Mouse (Mus musculus) limb, embryonic 12.5 days (tissue): ENCODE results near the gene Xpo6. TPM values are rescaled to one million over a fixed set of nuclear protein-coding genes. Genes with fewer than 3 reads are reported as not detected.

Experiments
- ATAC-seq: fragments of 200-750 bp; cut with Nextera tagmentation; 2 replicates; pipeline ENCODE4 v1.8.0; 2017; ENCODE audit warnings: low read depth, moderate TSS enrichment; ENCODE audit not compliant: insufficient number of reproducible peaks, insufficient read depth, low FRiP score, low TSS enrichment
- H3K27ac ChIP-seq: fragments of 300-500 bp; sonication (generic); 2 replicates; pipeline ENCODE4 v1.5.1; 2016; ENCODE audit warnings: mild to moderate bottlenecking, moderate library complexity
- H3K27me3 ChIP-seq: fragments of 300-500 bp; sonication (generic); 2 replicates; pipeline ENCODE4 v1.6.1; 2016; ENCODE audit warnings: mild to moderate bottlenecking, moderate library complexity
- H3K36me3 ChIP-seq: fragments of 300-500 bp; sonication (generic); 2 replicates; pipeline ENCODE4 v1.6.1; 2016; ENCODE audit warnings: mild to moderate bottlenecking, moderate library complexity
- H3K4me1 ChIP-seq: fragments of 300-500 bp; sonication (generic); replicated peaks from 2 replicates; pipeline ENCODE4 v1.6.1; 2016
- H3K4me2 ChIP-seq: fragments of 300-500 bp; sonication (generic); 2 replicates; pipeline ENCODE4 v1.6.1; 2016; ENCODE audit warnings: mild to moderate bottlenecking, moderate library complexity
- H3K4me3 ChIP-seq: fragments of 300-500 bp; sonication (generic); replicated peaks from 2 replicates; pipeline ENCODE4 v1.5.1; 2016; ENCODE audit warnings: mild to moderate bottlenecking
- H3K9ac ChIP-seq: fragments of 300-500 bp; sonication (generic); replicated peaks from 2 replicates; pipeline ENCODE4 v1.6.1; 2016; ENCODE audit warnings: mild to moderate bottlenecking, moderate library complexity
- H3K9me3 ChIP-seq: fragments of 300-500 bp; sonication (generic); 2 replicates; pipeline ENCODE4 v1.6.1; 2016; ENCODE audit warnings: mild to moderate bottlenecking, moderate library complexity
- WGBS: fragments of 180-500 bp; shearing (Covaris S2); methylation state at CpG from one replicate; pipeline ENCODE4 v1.1.7; 2016; 5-methylcytosine and 5-hydroxymethylcytosine counted together
- polyA plus RNA-seq: library from polyadenylated mRNA; unstranded; fragments of >200 nt; fragmentation: Nextera tagmentation; extraction: Ambion mirVana; gene quantifications from 2 replicates; pipeline ENCODE4 v1.2.1, GENCODE M21; 2016

The Xpo6 gene
- polyA plus RNA-seq, 1 experiment from 2014 or later, result 63.6 TPM

- no peaks in the 10 kb centered on the region for H3K27me3 ChIP-seq
- ATAC-seq, result no peak
- no peaks in the 10 kb centered on the region for H3K9me3 ChIP-seq
- WGBS, result 87% methylated on average over 2 of the region's 2 CpGs
- H3K4me3 ChIP-seq, result no peak overlapping the region
- no peak overlapping the region for H3K9ac ChIP-seq
- H3K4me2 ChIP-seq, result no peak overlapping the region
- H3K4me1 ChIP-seq, result no peaks in the 10 kb centered on the region
- H3K27ac ChIP-seq, result no peak overlapping the region
- H3K36me3 ChIP-seq, result peaks cover 92% of the 10 kb centered on the region
These were observed 72.6 kb downstream of the Xpo6 start for GRCm38 (mm10) chr7:126127673-126128072.

GRCm38 (mm10) chr7:126126502-126126901, 73.8 kb downstream of the Xpo6 start:
- Histone ChIP-seq H3K4me1 (no peaks in the 10 kb centered on the region), H3K36me3 (peaks cover 94% of the 10 kb centered on the region), H3K9me3 (no peaks in the 10 kb centered on the region), H3K27ac (no peak overlapping the region), H3K9ac (no peak overlapping the region), H3K4me3 (no peak overlapping the region), H3K4me2 (no peak overlapping the region), H3K27me3 (no peaks in the 10 kb centered on the region)
- no peak for ATAC-seq
- 85% methylated on average over 3 of the region's 3 CpGs for WGBS

GRCm38 (mm10) chr7:126121533-126121932, 78.8 kb downstream of the Xpo6 start:
- Histone ChIP-seq H3K27me3 (no peaks in the 10 kb centered on the region), H3K27ac (no peak overlapping the region), H3K4me3 (no peak overlapping the region), H3K9me3 (no peaks in the 10 kb centered on the region), H3K4me1 (no peaks in the 10 kb centered on the region), H3K4me2 (no peak overlapping the region), H3K9ac (no peak overlapping the region), H3K36me3 (peaks cover 86% of the 10 kb centered on the region)
- 92% methylated on average over 4 of the region's 4 CpGs for WGBS
- no peak for ATAC-seq

- Histone ChIP-seq H3K36me3 (peaks cover 85% of the 10 kb centered on the region), H3K27ac (no peak overlapping the region), H3K4me1 (no peaks in the 10 kb centered on the region), H3K27me3 (no peaks in the 10 kb centered on the region), H3K4me3 (no peak overlapping the region), H3K9me3 (no peaks in the 10 kb centered on the region), H3K4me2 (no peak overlapping the region), H3K9ac (no peak overlapping the region)
- WGBS, result 74% methylated on average over 6 of the region's 6 CpGs
- no peak for ATAC-seq
These were observed 80.5 kb downstream of the Xpo6 start for GRCm38 (mm10) chr7:126119819-126120218.

DNA sequence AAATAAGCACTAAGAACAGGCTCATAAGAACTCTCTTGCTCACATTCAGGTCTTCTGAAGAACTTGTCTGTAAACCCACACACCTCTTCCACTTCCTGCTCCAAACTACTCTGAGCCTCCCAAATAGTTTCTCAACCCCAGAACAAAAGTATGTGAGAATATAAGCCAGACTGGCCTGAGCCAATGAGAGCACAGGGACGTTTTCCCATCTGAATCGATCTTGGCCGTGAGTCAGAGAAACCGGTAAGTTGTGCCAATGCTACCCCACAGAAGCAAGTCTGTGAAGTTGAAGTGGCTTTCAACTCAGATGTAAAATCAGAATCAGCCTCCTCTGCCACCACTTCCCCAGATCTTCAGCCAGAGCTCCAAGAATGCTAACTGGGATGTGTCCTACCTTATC, 87.0 kb downstream of the Xpo6 start:
- WGBS, result 93% methylated on average over 4 of the region's 4 CpGs
- Histone ChIP-seq H3K4me1 (no peaks in the 10 kb centered on the region), H3K4me2 (no peak overlapping the region), H3K9me3 (no peaks in the 10 kb centered on the region), H3K36me3 (peaks cover 84% of the 10 kb centered on the region), H3K27ac (no peak overlapping the region), H3K9ac (no peak overlapping the region), H3K27me3 (no peaks in the 10 kb centered on the region), H3K4me3 (no peak overlapping the region)
- no peak for ATAC-seq

DNA sequence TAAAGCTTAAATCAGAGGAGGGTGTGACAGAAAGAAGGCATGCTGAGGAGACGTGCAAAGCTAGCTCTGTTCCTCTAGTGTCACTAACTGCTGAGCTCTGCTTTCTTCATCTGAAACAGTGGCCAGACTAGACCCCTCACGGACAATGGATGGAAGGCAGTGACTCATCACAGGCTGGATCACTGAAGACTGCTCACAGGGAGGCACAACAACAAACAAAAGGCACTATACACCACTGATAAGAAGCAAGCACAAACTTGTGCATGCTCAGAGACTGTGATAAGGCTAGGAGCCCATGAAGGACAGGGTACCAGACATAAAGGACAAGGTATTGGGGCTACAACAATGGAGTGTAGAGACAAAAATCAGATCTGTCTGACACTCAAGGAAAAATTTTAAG, 89.1 kb downstream of the Xpo6 start:
- Histone ChIP-seq H3K27ac (no peak overlapping the region), H3K36me3 (peaks cover 95% of the 10 kb centered on the region), H3K4me2 (no peak overlapping the region), H3K4me1 (no peaks in the 10 kb centered on the region), H3K27me3 (no peaks in the 10 kb centered on the region), H3K9ac (no peak overlapping the region), H3K9me3 (no peaks in the 10 kb centered on the region), H3K4me3 (no peak overlapping the region)
- 91% methylated on average over 2 of the region's 2 CpGs for WGBS
- ATAC-seq, result no peak

- Histone ChIP-seq H3K4me1 (no peaks in the 10 kb centered on the region), H3K4me2 (no peak overlapping the region), H3K27me3 (no peaks in the 10 kb centered on the region), H3K36me3 (peaks cover 95% of the 10 kb centered on the region), H3K4me3 (no peak overlapping the region), H3K9ac (no peak overlapping the region), H3K9me3 (no peaks in the 10 kb centered on the region), H3K27ac (no peak overlapping the region)
- no peak for ATAC-seq
- 92% methylated on average over 3 of the region's 3 CpGs for WGBS
These were observed 90.4 kb downstream of the Xpo6 start for GRCm38 (mm10) chr7:126109898-126110297.

DNA sequence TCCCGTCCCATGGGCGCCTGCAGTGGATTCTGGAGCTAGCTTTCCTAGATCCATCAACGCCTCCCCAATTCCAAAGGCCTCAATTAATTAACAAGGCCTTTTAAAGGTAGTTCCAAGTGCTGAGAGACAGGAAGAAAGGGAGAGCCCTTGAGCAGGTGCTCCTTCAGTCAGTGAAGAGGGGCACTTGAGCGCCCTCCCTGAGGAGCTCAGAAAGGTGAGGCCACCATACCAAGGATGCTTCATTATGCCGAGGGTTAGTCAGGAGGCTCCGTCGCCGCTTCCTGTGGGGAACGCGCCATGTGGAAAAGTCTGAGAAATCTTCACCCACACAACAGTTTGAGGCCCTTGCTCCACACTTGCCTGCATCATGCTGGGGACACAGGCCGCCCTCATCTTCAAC, 99.9 kb downstream of the Xpo6 start:
- H3K9ac ChIP-seq, result no peak overlapping the region
- peaks cover 91% of the 10 kb centered on the region for H3K36me3 ChIP-seq
- ATAC-seq, result no peak
- H3K4me3 ChIP-seq, result no peak overlapping the region
- no peaks in the 10 kb centered on the region for H3K9me3 ChIP-seq
- no peak overlapping the region for H3K27ac ChIP-seq
- no peak overlapping the region for H3K4me2 ChIP-seq
- H3K4me1 ChIP-seq, result no peaks in the 10 kb centered on the region
- WGBS, result 95% methylated on average over 11 of the region's 11 CpGs
- H3K27me3 ChIP-seq, result no peaks in the 10 kb centered on the region

DNA sequence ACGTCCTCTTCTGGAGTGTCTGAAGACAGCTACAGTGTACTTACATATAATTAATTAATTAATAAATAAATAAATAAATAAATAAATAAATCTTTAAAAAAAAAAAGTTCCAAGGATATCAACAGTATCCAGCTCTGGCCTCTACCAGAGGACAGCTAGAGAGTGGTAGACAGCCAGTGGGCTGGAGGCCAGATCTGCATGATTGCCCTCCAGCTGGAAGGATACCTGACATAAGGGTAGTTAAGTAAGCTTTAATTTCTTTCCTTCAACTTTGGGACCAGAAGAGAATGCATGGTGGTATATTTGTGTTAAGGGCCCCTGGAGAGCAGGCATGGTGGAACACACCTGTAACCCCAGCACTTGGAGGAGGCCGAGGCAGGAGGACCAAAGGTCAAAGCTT, 100.5 kb downstream of the Xpo6 start:
- ATAC-seq, result no peak
- Histone ChIP-seq H3K4me1 (no peaks in the 10 kb centered on the region), H3K36me3 (peaks cover 85% of the 10 kb centered on the region), H3K27me3 (no peaks in the 10 kb centered on the region), H3K9ac (no peak overlapping the region), H3K4me3 (no peak overlapping the region), H3K9me3 (no peaks in the 10 kb centered on the region), H3K4me2 (no peak overlapping the region), H3K27ac (no peak overlapping the region)
- WGBS, result 88% methylated on average over 2 of the region's 2 CpGs

DNA sequence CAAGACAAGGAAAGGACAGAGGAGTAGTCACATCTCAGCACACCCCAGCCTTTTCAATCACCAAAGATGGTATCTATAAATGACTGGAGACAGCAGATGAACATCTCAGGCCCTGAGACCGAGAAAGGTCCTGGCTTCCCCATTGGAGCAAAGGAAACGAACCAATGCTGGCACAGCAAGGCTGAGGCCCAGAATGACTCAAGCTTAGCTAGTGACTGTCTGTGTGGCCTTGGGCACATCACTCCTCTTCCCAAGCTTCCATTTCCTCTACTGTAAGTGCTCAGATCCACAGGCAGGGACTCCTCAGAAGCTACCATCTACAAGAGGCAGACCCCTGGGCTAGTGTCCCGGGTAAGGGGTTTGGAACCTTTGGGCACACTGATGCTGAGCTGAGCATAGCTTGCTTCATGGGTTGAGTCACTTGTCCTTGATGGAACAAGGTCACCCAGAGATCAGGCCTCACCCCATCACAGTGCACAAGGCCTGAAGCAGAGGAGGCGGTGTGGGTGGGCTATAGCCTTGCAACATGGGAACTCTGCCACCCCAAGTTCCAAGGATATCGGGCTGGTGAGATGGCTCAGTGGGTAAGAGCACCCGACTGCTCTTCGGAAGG, 101.0 kb downstream of the Xpo6 start:
- H3K36me3 ChIP-seq, result peaks cover 80% of the 10 kb centered on the region
- WGBS, result 95% methylated on average over 7 of the region's 7 CpGs
- no peak overlapping the region for H3K27ac ChIP-seq

GRCm38 (mm10) chr7:126097219-126097915, 102.9 kb downstream of the Xpo6 start:
- H3K4me2 ChIP-seq, result no peak overlapping the region
- no peaks in the 10 kb centered on the region for H3K27me3 ChIP-seq
- H3K9me3 ChIP-seq, result no peaks in the 10 kb centered on the region
- no peak overlapping the region for H3K4me3 ChIP-seq
- no peak overlapping the region for H3K27ac ChIP-seq
- H3K4me1 ChIP-seq, result no peaks in the 10 kb centered on the region; the same call in 1 of the 2 replicates
- no peak overlapping the region for H3K9ac ChIP-seq
- 76% methylated on average over 7 of the region's 9 CpGs for WGBS
- H3K36me3 ChIP-seq, result peaks cover 63% of the 10 kb centered on the region
- no peak for ATAC-seq

More for the DNA sequence above, 101.0 kb downstream of the Xpo6 start:
- no peak overlapping the region for H3K4me3 ChIP-seq
- ATAC-seq, result no peak
- no peak overlapping the region for H3K4me2 ChIP-seq
- no peak overlapping the region for H3K9ac ChIP-seq
- H3K4me1 ChIP-seq, result no peaks in the 10 kb centered on the region
- no peaks in the 10 kb centered on the region for H3K27me3 ChIP-seq
- H3K9me3 ChIP-seq, result no peaks in the 10 kb centered on the region

DNA sequence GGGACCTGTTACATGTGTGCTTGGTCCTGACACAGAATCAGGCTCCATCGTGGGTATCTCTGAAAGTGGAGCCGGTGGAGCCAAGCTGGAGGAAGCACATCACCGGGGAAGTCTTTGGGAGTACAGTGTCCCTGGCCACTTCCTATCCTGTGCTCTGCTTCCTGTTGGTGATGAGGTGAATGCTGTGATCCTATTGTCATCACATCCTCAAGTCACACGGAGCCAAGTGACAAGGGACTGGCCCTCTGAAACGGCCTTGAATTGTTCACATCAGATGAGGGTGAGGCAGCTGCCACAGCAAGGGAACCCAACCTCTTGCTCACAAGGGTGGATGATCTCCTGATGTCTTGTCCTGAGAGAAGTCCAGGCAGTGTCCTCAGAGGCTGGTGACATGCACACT, 103.7 kb downstream of the Xpo6 start:
- Histone ChIP-seq H3K4me3 (no peak overlapping the region), H3K36me3 (peaks cover 55% of the 10 kb centered on the region), H3K27me3 (no peaks in the 10 kb centered on the region), H3K9me3 (no peaks in the 10 kb centered on the region), H3K4me2 (no peak overlapping the region), H3K4me1 (no peaks in the 10 kb centered on the region; the same call in 1 of the 2 replicates), H3K27ac (no peak overlapping the region), H3K9ac (no peak overlapping the region)
- ATAC-seq, result no peak
- 85% methylated on average over 5 of the region's 5 CpGs for WGBS
